Mouse (Mus musculus) A20 (cell line): ENCODE measurements at regions not wholly inside any gene's neighbourhood (a gene's known extent, or its start where the extent isn't known, plus 50 kb on each side); places are given as distances from the start of the nearest gene placed in this dataset.
A peak's percentile ranks its signal among the peaks of the same experiment; 100 is the strongest.

ENCODE experiments used
- DNase-seq: peaks from one replicate; pipeline ENCODE4 v3.0.0-alpha.2; 2011; ENCODE audit warnings: low read depth, low spot score

GRCm38 (mm10) chr8:11145251-11145650, 137.0 kb upstream of the Irs2 start:
- DNase-seq: no peak

DNA sequence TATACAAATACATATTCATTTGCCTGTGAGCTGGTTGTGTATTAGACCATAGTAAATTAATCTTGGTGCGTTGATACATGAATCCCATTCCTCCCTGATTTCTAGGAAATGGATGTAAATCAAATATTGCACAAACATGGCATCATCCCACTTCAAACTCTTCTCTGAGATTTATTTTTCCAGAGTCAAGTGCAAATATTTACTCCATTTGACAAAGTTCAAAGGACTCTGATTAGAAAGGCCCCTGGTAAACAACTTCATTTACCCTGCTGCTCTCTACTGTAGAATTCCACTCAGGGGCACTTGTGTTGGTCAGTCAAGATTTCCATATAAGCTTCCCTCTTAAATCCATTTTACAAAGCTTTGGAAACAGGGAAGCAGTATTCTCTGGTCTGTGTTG, 132.3 kb upstream of the Irs2 start:
- DNase-seq: no peak

DNA sequence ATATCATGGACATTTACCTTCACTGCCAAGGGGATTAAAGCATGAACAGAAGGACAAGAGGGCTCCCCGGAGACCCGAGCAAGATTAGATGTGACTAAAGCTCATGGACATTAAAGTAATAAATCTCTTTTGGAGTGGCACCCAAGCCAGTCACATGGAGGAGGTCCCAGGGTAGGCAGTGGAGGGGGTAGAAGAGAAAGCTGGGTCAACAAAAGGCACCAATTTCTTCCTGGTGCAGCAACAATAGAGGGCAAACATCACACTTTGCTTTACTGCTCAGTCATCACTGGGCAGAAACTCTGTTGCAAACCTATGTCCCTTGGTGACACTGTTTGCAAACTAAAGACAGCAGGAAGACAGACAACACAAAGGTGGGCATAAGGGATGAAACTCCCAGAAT, 131.0 kb upstream of the Irs2 start:
- no peak for DNase-seq

- DNase-seq: peak; percentile 91
Observed at GRCm38 (mm10) chr8:11138302-11139020, 130.2 kb upstream of the Irs2 start.

- no peak for DNase-seq
Observed at GRCm38 (mm10) chr8:11136566-11136965, 128.3 kb upstream of the Irs2 start.

DNA sequence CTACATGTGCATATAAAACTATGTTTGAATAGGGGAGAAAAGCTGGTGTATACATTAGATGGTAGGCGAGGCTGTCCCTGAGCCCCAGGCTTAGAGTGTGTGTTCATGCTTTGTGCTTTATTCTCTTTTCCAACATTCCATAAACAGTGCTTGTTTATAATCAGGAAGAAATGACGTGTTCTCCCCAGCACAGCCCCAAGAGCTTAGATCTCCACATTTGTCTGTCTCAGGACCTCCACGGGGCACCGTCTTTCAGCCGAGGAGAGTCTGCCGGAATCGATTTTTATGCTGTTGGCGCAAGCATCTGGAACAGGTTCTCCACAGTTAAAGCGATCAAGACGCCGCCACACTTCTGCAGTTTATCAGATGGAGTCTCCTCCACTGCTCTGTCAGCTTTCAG, 126.9 kb upstream of the Irs2 start:
- DNase-seq: no peak

DNA sequence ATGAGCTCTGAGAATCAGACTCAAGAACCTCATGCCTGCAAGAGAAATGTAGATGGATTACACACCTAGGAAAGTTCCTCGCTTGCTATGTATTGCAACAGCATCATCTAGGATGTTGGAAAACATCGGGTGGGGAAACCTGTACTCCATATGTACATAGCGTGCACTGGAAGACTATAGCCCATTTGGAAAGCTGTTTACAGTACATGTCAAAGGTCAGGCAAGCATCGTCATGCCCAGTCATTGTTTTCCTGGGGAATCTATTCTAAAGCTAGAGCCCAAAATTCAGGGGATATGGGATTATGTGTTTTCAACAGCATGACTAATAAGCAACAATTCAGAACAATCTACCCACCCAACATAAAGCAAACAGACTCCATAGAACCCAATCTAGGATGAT, 126.3 kb upstream of the Irs2 start:
- no peak for DNase-seq

- DNase-seq: no peak
Observed at GRCm38 (mm10) chr8:11119030-11119634, 110.9 kb upstream of the Irs2 start.

GRCm38 (mm10) chr8:11116534-11116933, 108.3 kb upstream of the Irs2 start:
- DNase-seq: no peak

- peak; percentile 27 for DNase-seq
Observed at GRCm38 (mm10) chr8:11115210-11115609, 107.0 kb upstream of the Irs2 start.

DNA sequence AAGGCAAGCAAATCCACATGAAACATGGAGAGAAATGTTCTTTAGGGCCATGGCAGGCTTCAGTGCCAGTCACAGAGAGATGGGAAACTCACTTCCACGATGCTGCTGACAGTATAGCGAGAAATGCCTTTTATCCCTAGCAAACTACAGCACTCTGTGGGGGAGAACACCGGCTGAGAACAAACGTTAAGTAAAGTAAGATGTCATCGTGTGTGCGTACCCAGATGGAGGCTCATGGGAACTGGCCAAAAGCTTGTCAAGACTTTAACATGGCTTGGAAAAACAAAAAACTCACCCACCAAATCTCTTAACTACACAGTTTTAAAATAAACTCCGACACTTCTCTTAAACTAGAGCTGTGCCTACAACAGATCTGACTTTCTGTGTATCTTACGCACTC, 106.3 kb upstream of the Irs2 start:
- no peak for DNase-seq

DNA sequence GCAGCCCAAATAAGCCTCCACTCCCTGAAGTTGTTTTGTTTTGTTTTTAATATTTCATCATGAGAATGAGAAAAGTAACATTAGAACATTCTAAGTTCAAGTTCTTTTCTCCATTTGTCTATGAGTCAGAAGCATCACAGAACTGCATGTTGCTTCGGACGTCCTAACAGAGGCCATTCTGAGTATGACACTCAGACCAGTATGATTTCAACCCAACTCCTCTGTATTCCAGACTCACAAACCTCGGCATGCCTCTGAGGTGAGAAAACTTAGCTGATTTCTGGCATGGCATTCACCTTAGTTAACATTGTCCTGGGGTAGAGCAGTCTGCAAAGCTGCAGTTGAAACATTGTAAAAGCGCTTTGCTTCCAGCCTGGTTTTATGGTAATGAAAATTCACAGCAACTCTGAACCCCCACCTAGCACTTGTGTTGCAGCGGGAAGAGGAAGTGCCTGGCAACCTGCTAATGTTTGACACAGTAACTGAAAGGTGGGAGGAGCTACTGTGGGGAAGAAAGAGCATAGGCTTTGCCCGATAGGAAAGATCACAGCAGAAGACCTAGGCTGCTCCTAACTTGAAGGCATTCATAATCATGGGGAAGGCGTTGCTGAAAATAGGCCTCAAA, 104.8 kb upstream of the Irs2 start:
- DNase-seq: peak; percentile 82

- peak; percentile 79 for DNase-seq
Observed at GRCm38 (mm10) chr8:11111987-11112386, 103.7 kb upstream of the Irs2 start.

- no peak for DNase-seq
Observed at GRCm38 (mm10) chr8:11107435-11107834, 99.2 kb upstream of the Irs2 start.

DNA sequence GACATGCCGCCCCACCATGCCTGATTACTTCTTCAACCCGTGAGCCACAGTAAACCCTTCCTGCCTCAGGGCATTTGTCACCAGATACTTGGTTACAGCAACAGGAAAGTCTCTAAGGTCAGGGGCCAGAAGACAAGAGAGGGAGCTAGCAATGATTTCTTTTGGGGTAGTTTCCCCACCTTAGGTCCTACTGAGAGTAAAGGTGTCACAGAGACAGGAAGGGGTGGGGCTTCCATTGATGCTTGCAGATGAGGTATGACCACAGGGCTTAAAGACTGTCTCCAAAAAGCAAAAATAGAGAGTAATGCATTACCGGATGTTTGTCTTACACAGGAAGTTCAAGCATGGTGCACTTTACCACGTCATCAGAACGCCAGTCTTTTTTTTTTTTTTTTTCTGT, 98.8 kb upstream of the Irs2 start:
- DNase-seq: peak; percentile 14

- no peak for DNase-seq
Observed at GRCm38 (mm10) chr8:11103745-11104607, 95.7 kb upstream of the Irs2 start.

DNA sequence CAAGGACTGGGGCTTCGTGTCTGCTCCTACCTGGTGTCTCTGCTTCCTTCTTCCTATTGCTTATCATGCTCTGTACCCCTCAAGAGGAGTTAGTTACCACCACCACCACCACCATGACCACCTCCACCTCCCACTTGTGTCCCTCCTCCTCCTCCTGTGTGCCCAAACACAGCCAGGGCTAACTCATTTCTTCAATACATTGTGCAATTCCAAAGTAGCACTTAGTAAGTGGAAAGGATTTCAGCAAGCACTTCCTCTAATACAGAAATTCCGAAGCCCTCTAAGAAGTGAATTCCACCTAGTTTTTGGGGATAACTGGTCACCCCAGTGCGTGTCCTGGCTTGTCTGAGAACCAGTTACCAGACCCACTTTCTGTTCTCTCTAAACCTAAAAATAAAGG, 92.1 kb upstream of the Irs2 start:
- no peak for DNase-seq

- no peak for DNase-seq
Observed at GRCm38 (mm10) chr8:11099591-11099855, 91.3 kb upstream of the Irs2 start.

DNA sequence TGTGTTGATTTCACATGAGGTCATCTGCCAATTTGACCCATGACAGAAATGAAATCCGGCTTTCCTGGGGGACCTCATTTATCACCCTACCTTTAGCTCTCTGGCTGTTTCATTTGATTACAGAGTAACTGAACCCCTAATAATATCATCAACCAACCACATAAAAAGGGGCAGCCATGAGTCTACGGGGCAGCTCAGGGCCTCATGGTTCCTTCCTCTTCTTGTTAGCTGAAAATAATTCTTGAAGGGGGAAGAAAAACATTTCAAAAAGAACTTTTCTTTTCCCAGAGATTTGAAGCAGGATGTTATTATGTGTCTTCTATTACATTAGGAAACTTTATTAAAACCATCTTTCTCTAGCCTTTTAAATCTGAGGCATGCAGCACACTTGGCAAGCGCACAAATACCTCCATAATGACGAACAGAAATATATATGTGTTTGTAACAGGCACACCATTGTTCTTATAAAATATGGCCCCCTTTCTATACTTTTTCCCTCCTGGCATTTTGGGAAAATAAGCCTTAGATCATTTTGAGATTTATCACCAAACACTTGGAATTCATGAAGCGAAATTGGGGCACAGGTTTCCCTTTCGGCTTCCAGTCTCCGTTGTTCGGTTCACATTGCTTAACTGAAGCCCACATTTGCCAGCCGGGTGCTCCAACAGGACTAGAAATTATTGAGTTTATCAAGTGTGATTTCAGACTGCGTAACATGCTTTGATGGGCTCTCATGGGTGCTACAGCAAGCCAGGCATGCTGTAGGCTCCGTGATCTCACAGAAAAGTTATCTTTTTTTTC, 90.7 kb upstream of the Irs2 start:
- no peak for DNase-seq

DNA sequence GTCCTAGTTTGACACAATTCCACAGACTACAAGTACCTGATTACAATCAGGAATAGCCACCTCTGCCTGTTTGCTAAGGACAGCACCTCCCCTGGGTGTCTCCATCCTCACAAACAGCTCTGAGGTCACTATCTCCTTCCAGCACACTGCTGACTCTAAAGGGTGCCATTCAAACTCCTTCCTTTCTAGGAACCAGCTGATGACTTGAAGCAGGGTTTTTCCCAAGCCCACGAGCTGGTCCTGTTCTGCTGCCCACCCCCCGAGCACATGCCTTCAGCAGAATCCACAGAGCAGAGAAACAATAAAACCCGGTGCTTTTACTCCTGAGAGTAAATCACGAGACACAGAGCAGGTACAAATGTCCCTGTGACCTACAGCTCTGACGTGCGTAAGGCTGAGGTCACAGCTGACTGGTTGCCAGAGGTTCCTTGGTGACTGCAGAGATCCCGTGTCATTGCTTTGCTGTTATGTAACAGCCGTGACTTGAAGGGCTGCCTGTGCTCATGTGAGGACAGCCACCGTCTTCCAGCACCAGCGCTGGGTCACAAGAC, 90.0 kb upstream of the Irs2 start:
- peak; percentile 51 for DNase-seq

DNA sequence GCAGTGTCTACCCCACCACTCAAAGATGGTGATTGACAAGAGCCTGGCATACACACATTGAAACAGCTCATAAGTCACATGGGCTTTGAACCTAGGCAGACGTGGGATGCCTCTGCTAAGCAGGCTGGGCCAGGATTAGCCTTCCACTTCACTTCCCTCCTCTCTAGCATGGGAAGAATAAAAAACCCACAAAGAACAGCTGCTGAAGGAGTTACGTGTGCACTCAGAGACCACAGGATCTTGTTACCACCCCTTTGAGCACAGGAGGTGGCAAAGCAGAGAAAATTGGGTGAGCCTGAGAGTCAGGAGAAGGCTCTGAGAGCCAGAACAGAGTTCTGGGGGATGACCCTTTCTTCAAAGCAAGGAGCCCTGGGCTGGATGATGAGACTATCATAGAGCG, 89.6 kb upstream of the Irs2 start:
- DNase-seq: no peak
